Mouse (Mus musculus) heart, embryonic 14.5 days (tissue): Measurements from ENCODE around the gene Mnat1. TPM values are rescaled to one million over a fixed set of nuclear protein-coding genes. Genes with fewer than 3 reads are reported as not detected.

Source experiments
- ATAC-seq: fragments of 200-750 bp; cut with Nextera tagmentation; 2 replicates; pipeline ENCODE4 v1.8.0; 2017; ENCODE audit warnings: low read depth, moderate TSS enrichment; ENCODE audit not compliant: insufficient number of reproducible peaks, insufficient read depth, low FRiP score
- H3K27ac ChIP-seq, 2 experiments: fragments of 200-500 bp in 1 of 2; fragments of 300-500 bp in 1 of 2; sonication (generic) in 1 of 2; replicated peaks in 1 of 2; 2 replicates each; pipeline ENCODE4 v1.5.1; 2012 to 2014; ENCODE audit warnings: low read depth in 2 of 2, low read length in 2 of 2, control low read depth in 1 of 2, mild to moderate bottlenecking in 1 of 2, mixed read lengths in 1 of 2; ENCODE audit not compliant: control insufficient read depth in 1 of 2, insufficient read depth in 1 of 2
- H3K27me3 ChIP-seq: fragments of 300-500 bp; sonication (generic); 2 replicates; pipeline ENCODE4 v1.6.1; 2014; ENCODE audit warnings: mild to moderate bottlenecking, low read length, control low read depth; ENCODE audit not compliant: control insufficient read depth, insufficient read depth
- H3K36me3 ChIP-seq: fragments of 300-500 bp; sonication (generic); 2 replicates; pipeline ENCODE4 v1.6.1; 2014; ENCODE audit warnings: mild to moderate bottlenecking, control low read depth, low read length, mixed read lengths; ENCODE audit not compliant: control insufficient read depth, insufficient read depth
- H3K4me1 ChIP-seq, 2 experiments: fragments of 200-500 bp in 1 of 2; fragments of 300-500 bp in 1 of 2; sonication (generic) in 1 of 2; 2 replicates each; pipeline ENCODE4 v1.6.1; 2012 to 2014; ENCODE audit warnings: low read length in 2 of 2, control low read depth in 1 of 2, mixed read lengths in 1 of 2; ENCODE audit not compliant: control insufficient read depth in 2 of 2, insufficient read depth in 2 of 2
- H3K4me2 ChIP-seq: fragments of 300-500 bp; sonication (generic); 2 replicates; pipeline ENCODE4 v1.6.1; 2014; ENCODE audit warnings: mild to moderate bottlenecking, low read length
- H3K4me3 ChIP-seq, 2 experiments: fragments of 200-500 bp in 1 of 2; fragments of 300-500 bp in 1 of 2; sonication (generic) in 1 of 2; 2 replicates each; pipeline ENCODE4 v1.5.1; 2012 to 2014; ENCODE audit warnings: low read length in 2 of 2, mild to moderate bottlenecking in 2 of 2, control low read depth in 1 of 2, low read depth in 1 of 2, moderate library complexity in 1 of 2; ENCODE audit not compliant: control insufficient read depth in 1 of 2, insufficient read depth in 1 of 2
- H3K9ac ChIP-seq: fragments of 300-500 bp; sonication (generic); 2 replicates; pipeline ENCODE4 v1.6.1; 2014; ENCODE audit warnings: mild to moderate bottlenecking, low read length
- H3K9me3 ChIP-seq: fragments of 300-500 bp; sonication (generic); 2 replicates; pipeline ENCODE4 v1.6.1; 2016; ENCODE audit warnings: low read length, control low read depth; ENCODE audit not compliant: control insufficient read depth
- WGBS: fragments of 180-500 bp; shearing (Covaris S2); extraction: QIAGEN DNeasy Blood & Tissue Kit; methylation state at CpG from one replicate; pipeline ENCODE4 v1.1.7; 2014; 5-methylcytosine and 5-hydroxymethylcytosine counted together
- polyA plus RNA-seq: library from polyadenylated mRNA; unstranded; fragments of >200 nt; fragmentation: Nextera tagmentation; extraction: Ambion mirVana; gene quantifications from 2 replicates; pipeline ENCODE4 v1.2.1, GENCODE M21; 2014

Gene Mnat1
- polyA plus RNA-seq, 1 experiment from 2014 or later, result 28.2 TPM

- H3K27ac ChIP-seq, result no peak overlapping the region
- no peaks in the 10 kb centered on the region for H3K27me3 ChIP-seq
- no peaks in the 10 kb centered on the region for H3K9me3 ChIP-seq
- peaks cover 8% of the 10 kb centered on the region; the same call in 1 of the 2 replicates for H3K36me3 ChIP-seq
- peak; percentile 54; the same call in 1 of the 2 replicates for ATAC-seq
- peak overlapping the region; percentile 85 for H3K4me3 ChIP-seq
- WGBS, result 16% methylated on average over 22 of the region's 23 CpGs
- peak overlapping the region; percentile 82; the same call in 1 of the 2 replicates for H3K9ac ChIP-seq
- H3K4me1 ChIP-seq, result peaks cover 11% of the 10 kb centered on the region in 2 experiments
- H3K4me2 ChIP-seq, result peak overlapping the region; percentile 98
Observed at GRCm38 (mm10) chr12:73110431-73111111, 12.9 kb upstream of the Mnat1 start.

GRCm38 (mm10) chr12:73111561-73112325 is 11.8 kb upstream of the Mnat1 start:
- whole genome bisulfite sequencing, result under 1% methylated on average over 40 of the region's 44 CpGs

GRCm38 (mm10) chr12:73112326-73113087 is 11.0 kb upstream of the Mnat1 start:
- H3K4me3 ChIP-seq, result peak overlapping the region; percentile 85
- H3K9me3 ChIP-seq, result no peaks in the 10 kb centered on the region
- H3K36me3 ChIP-seq, result peaks cover 8% of the 10 kb centered on the region; the same call in 1 of the 2 replicates
- H3K4me1 ChIP-seq, result peaks cover 11% of the 10 kb centered on the region in 2 experiments
- ATAC-seq, result peak; percentile 51; the same call in 1 of the 2 replicates
- no peaks in the 10 kb centered on the region for H3K27me3 ChIP-seq
- H3K27ac ChIP-seq, result peak overlapping the region; percentile 29 to 65
- H3K9ac ChIP-seq, result peak overlapping the region; percentile 82
- peak overlapping the region; percentile 98 for H3K4me2 ChIP-seq
- under 1% methylated on average over 60 of the region's 71 CpGs for WGBS

More at GRCm38 (mm10) chr12:73111561-73112325, 11.8 kb upstream of the Mnat1 start:
- Histone ChIP-seq H3K27ac (peak overlapping the region in 1 of 2 experiments; percentile 65; a peak in 2 of 4 replicates), H3K4me3 (peak overlapping the region; percentile 85), H3K4me1 (peaks cover 11% of the 10 kb centered on the region in 2 experiments), H3K4me2 (peak overlapping the region; percentile 98), H3K9me3 (no peaks in the 10 kb centered on the region), H3K9ac (peak overlapping the region; percentile 82), H3K36me3 (peaks cover 8% of the 10 kb centered on the region; the same call in 1 of the 2 replicates), H3K27me3 (no peaks in the 10 kb centered on the region)
- ATAC-seq, result no peak

- H3K4me2 ChIP-seq, result peak within 1 kb of the TSS; percentile 98
- H3K9ac ChIP-seq, result peak within 1 kb of the TSS; percentile 82
- peaks cover 8% of the 10 kb centered on the region; the same call in 1 of the 2 replicates for H3K36me3 ChIP-seq
- H3K9me3 ChIP-seq, result no peaks in the 10 kb centered on the region
- peak within 1 kb of the TSS; percentile 29 to 65 for H3K27ac ChIP-seq
- under 1% methylated on average over 20 of the region's 20 CpGs for WGBS
- peak; percentile 78 for ATAC-seq
- H3K27me3 ChIP-seq, result no peaks in the 10 kb centered on the region
- H3K4me1 ChIP-seq, result peaks cover 11% of the 10 kb centered on the region in 2 experiments
- H3K4me3 ChIP-seq, result peak within 1 kb of the TSS; percentile 85
Observed at GRCm38 (mm10) chr12:73113196-73113595, 10.3 kb upstream of the Mnat1 start, which contains the start of gene Six4. Gene Six4, minus strand, starts transcription at chr12:73113456.

- H3K9me3 ChIP-seq, result no peaks in the 10 kb centered on the region
- WGBS, result 55% methylated on average over 4 of the region's 4 CpGs
- H3K4me1 ChIP-seq, result peaks cover 3 to 13% of the 10 kb centered on the region in 2 experiments; a peak in 3 of 4 replicates
- H3K9ac ChIP-seq, result no peak overlapping the region
- H3K4me2 ChIP-seq, result no peak overlapping the region
- no peak overlapping the region for H3K27ac ChIP-seq
- H3K4me3 ChIP-seq, result no peak overlapping the region
- ATAC-seq, result no peak
- H3K36me3 ChIP-seq, result no peaks in the 10 kb centered on the region
- H3K27me3 ChIP-seq, result no peaks in the 10 kb centered on the region
Observed at GRCm38 (mm10) chr12:73125250-73125649, 1.7 kb downstream of the Mnat1 start.

- no peak overlapping the region for H3K4me2 ChIP-seq
- ATAC-seq, result no peak
- no peak overlapping the region for H3K27ac ChIP-seq
- WGBS, result 72% methylated on average over 3 of the region's 3 CpGs
- H3K9ac ChIP-seq, result no peak overlapping the region
- no peaks in the 10 kb centered on the region for H3K9me3 ChIP-seq
- H3K4me1 ChIP-seq, result no peaks in the 10 kb centered on the region
- H3K4me3 ChIP-seq, result no peak overlapping the region
- no peaks in the 10 kb centered on the region for H3K36me3 ChIP-seq
- H3K27me3 ChIP-seq, result no peaks in the 10 kb centered on the region
Observed at GRCm38 (mm10) chr12:73140732-73141131, 17.2 kb downstream of the Mnat1 start.

- H3K27ac ChIP-seq, result no peak overlapping the region
- WGBS, result 41% methylated on average over 3 of the region's 3 CpGs
- no peak for ATAC-seq
- H3K9me3 ChIP-seq, result no peaks in the 10 kb centered on the region
- no peak overlapping the region for H3K4me3 ChIP-seq
- no peak overlapping the region for H3K4me2 ChIP-seq
- H3K27me3 ChIP-seq, result no peaks in the 10 kb centered on the region
- no peaks in the 10 kb centered on the region for H3K36me3 ChIP-seq
- H3K9ac ChIP-seq, result no peak overlapping the region
- peaks cover 0 to 11% of the 10 kb centered on the region in 2 experiments; a peak in 1 of 4 replicates for H3K4me1 ChIP-seq
Observed at GRCm38 (mm10) chr12:73147236-73147635, 23.7 kb downstream of the Mnat1 start.
